ENCODE assay signal across 12 mouse cellular contexts in genomic region chr19:44734682-44735081, GRCm38 (mm10). TPM values are rescaled to one million over a fixed set of nuclear protein-coding genes. Genes with fewer than 3 reads are reported as not detected.
DNase-seq lines count a peak whose midpoint lies in the region; ATAC-seq lines count a peak whose summit lies in the region.
"Had no signal": no experiment of that assay in that cellular context is flagged by ENCODE, and none has a peak within 500 bp of the region (broad histone marks: within the 10 kb centered on the region; RNA-seq: fewer than 3 reads in every experiment).

No protein-coding gene starts in this region.

- no peak overlapping the region for H3K27ac ChIP-seq in heart, embryonic 10.5 days
- H3K27ac ChIP-seq in forebrain, embryonic 11.5 days (ENCODE audit: low read depth, low read length), result no peak overlapping the region
- H3K27ac ChIP-seq in kidney, embryonic 14.5 days (ENCODE audit: low read depth, low read length), result no peak overlapping the region
- H3K27ac ChIP-seq in midbrain, embryonic 16.5 days (ENCODE audit: low read length), result no peak overlapping the region

- H3K36me3 ChIP-seq in heart, embryonic 10.5 days, result no peaks in the 10 kb centered on the region
- H3K36me3 ChIP-seq in forebrain, embryonic 11.5 days (ENCODE audit: control insufficient read depth, insufficient read depth, low read length), result no peaks in the 10 kb centered on the region
- H3K36me3 ChIP-seq in kidney, embryonic 14.5 days (ENCODE audit: control insufficient read depth, insufficient read depth, low read length), result no peaks in the 10 kb centered on the region
- no peaks in the 10 kb centered on the region for H3K36me3 ChIP-seq in midbrain, embryonic 16.5 days (ENCODE audit: control insufficient read depth, insufficient read depth, low read length)

- WGBS in heart, embryonic 10.5 days, result under 1% methylated on average over 33 of the region's 33 CpGs
- 2% methylated on average over 33 of the region's 33 CpGs for WGBS in forebrain, embryonic 11.5 days
- 1% methylated on average over 33 of the region's 33 CpGs for WGBS in kidney, embryonic 14.5 days
- under 1% methylated on average over 33 of the region's 33 CpGs for WGBS in midbrain, embryonic 16.5 days

- H3K27me3 ChIP-seq in heart, embryonic 10.5 days (ENCODE audit: insufficient read depth, poor library complexity, severe bottlenecking), result peaks cover 97% of the 10 kb centered on the region
- peaks cover 73% of the 10 kb centered on the region for H3K27me3 ChIP-seq in forebrain, embryonic 11.5 days (ENCODE audit: control insufficient read depth, insufficient read depth, low read length)
- H3K27me3 ChIP-seq in kidney, embryonic 14.5 days (ENCODE audit: control insufficient read depth, insufficient read depth, low read length), result peaks cover 55% of the 10 kb centered on the region
- H3K27me3 ChIP-seq in midbrain, embryonic 16.5 days (ENCODE audit: control insufficient read depth, insufficient read depth, low read depth, low read length), result peaks cover 83% of the 10 kb centered on the region

- no peaks in the 10 kb centered on the region for H3K9me3 ChIP-seq in heart, embryonic 10.5 days
- no peaks in the 10 kb centered on the region for H3K9me3 ChIP-seq in forebrain, embryonic 11.5 days (ENCODE audit: control insufficient read depth, low read length)
- 0 out of 2 replicates have a peak, but pooled peaks cover 2% of the 10 kb centered on the region for H3K9me3 ChIP-seq in kidney, embryonic 14.5 days (ENCODE audit: control insufficient read depth, low read length)
- no peaks in the 10 kb centered on the region for H3K9me3 ChIP-seq in midbrain, embryonic 16.5 days (replicated peaks; ENCODE audit: control insufficient read depth, low read length, poor library complexity, severe bottlenecking)

- peaks cover 13% of the 10 kb centered on the region for H3K4me1 ChIP-seq in heart, embryonic 10.5 days
- 0 out of 2 replicates have a peak, but pooled peaks cover 6% of the 10 kb centered on the region for H3K4me1 ChIP-seq in forebrain, embryonic 11.5 days (replicated peaks; ENCODE audit: control insufficient read depth, insufficient read depth, low read length)
- peaks cover 11% of the 10 kb centered on the region; the same call in 1 of the 2 replicates for H3K4me1 ChIP-seq in kidney, embryonic 14.5 days (ENCODE audit: control insufficient read depth, insufficient read depth, low read length)
- H3K4me1 ChIP-seq in midbrain, embryonic 16.5 days (ENCODE audit: control insufficient read depth, insufficient read depth, low read length), result peaks cover 11% of the 10 kb centered on the region

- no peak for ATAC-seq in forebrain, embryonic 11.5 days (replicated peaks; ENCODE audit: low FRiP score)
- ATAC-seq in kidney, embryonic 14.5 days (ENCODE audit: low FRiP score, low TSS enrichment), result peak; percentile 50
- ATAC-seq in midbrain, embryonic 16.5 days, result no peak

- intact Hi-C loops in left cerebral cortex, postnatal 25 days (cut with DNase I), result no loop called here

- no peak for DNase-seq in heart, embryonic 10.5 days (ENCODE audit: low spot score)
- DNase-seq in heart, adult 9 months (ENCODE audit: low spot score in 2 of 2), result no peak
- peak; percentile 60 for DNase-seq in forebrain, embryonic 11.5 days (ENCODE audit: low spot score)
- no peak for DNase-seq in right cerebral cortex, postnatal 10 days (ENCODE audit: low spot score in 2 of 2)
- no peak for DNase-seq in testis, postnatal 10 days (ENCODE audit: low spot score)
- DNase-seq in left cerebral cortex, postnatal 25 days (ENCODE audit: low spot score in 2 of 2), result no peak
- DNase-seq: cerebellum, postnatal 36 days; liver had no signal

- peak overlapping the region; percentile 39; the same call in 1 of the 2 replicates for H3K4me2 ChIP-seq in forebrain, embryonic 11.5 days (ENCODE audit: low read depth, low read length, severe bottlenecking)
- peak overlapping the region; percentile 52 for H3K4me2 ChIP-seq in kidney, embryonic 14.5 days (replicated peaks; ENCODE audit: low read depth, low read length)
- H3K4me2 ChIP-seq in midbrain, embryonic 16.5 days (ENCODE audit: low read length), result peak overlapping the region; percentile 55

- peak overlapping the region; percentile 49 for H3K4me3 ChIP-seq in heart, embryonic 10.5 days
- 0 out of 2 replicates have a peak overlapping the region, but pooled peaks have one; percentile 7 for H3K4me3 ChIP-seq in forebrain, embryonic 11.5 days (ENCODE audit: low read depth, low read length)
- H3K4me3 ChIP-seq in kidney, embryonic 14.5 days (ENCODE audit: low read length), result peak overlapping the region; percentile 27
- peak overlapping the region; percentile 31 for H3K4me3 ChIP-seq in midbrain, embryonic 16.5 days (ENCODE audit: low read depth, low read length)

- H3K9ac ChIP-seq in forebrain, embryonic 11.5 days (ENCODE audit: low read length), result no peak overlapping the region; the same call in 1 of the 2 replicates
- peak overlapping the region; percentile 34; the same call in 1 of the 2 replicates for H3K9ac ChIP-seq in kidney, embryonic 14.5 days (ENCODE audit: low read depth, low read length)
- peak overlapping the region; percentile 28 for H3K9ac ChIP-seq in midbrain, embryonic 16.5 days (ENCODE audit: low read depth, low read length)

RNA-seq across cellular contexts. Expression of gene Pax2, which starts 21.2 kb away (rescaled TPM):
- 0.20 TPM in 1 of 2 replicates, not detected in the other for polyA plus RNA-seq in heart, embryonic 10.5 days (2016; fragmentation: Nextera tagmentation; extraction: Ambion mirVana)
- 0.20 and 0.39 TPM in 2 replicates for polyA plus RNA-seq in forebrain, embryonic 11.5 days (2014; fragmentation: Nextera tagmentation; extraction: Ambion mirVana)
- polyA plus RNA-seq in kidney, embryonic 14.5 days (2014; fragmentation: Nextera tagmentation; extraction: Ambion mirVana), result 43.3 and 55.9 TPM in 2 replicates
- 0.33 and 0.41 TPM in 2 replicates for polyA plus RNA-seq in midbrain, embryonic 16.5 days (2015; fragmentation: Nextera tagmentation; extraction: Ambion mirVana)
- under 1 TPM; 0.11 to 0.16 TPM for total RNA-seq in left cerebral cortex, postnatal 25 days (2021)
- total RNA-seq: granulocyte monocyte progenitor cell, adult 5-6 weeks had no signal
- polyA plus RNA-seq: stomach, embryonic 14.5 days had no signal

Comparison
In these comparisons a context has a peak if more than half of its experiments do, and no peak if none do; other contexts are left out.
1. RNA of gene Pax2, which starts 21.2 kb away (polyA plus RNA-seq): 43.3 to 55.9 TPM in kidney, embryonic 14.5 days; 0.33 to 0.41 TPM in midbrain, embryonic 16.5 days, 0.20 TPM in heart, embryonic 10.5 days and 0.20 to 0.39 TPM in forebrain, embryonic 11.5 days; every median in the first group is over 10 times any median in the second.
2. Peak in every context shown above with its lines, with median percentiles within 50 percentile points of each other: H3K4me3 ChIP-seq and H3K4me2 ChIP-seq.